Mouse (Mus musculus) C2C12 (cell line): ENCODE data around the gene Acvrl1. TPM values are rescaled to one million over a fixed set of nuclear protein-coding genes. Genes with fewer than 3 reads are reported as not detected.

ENCODE experiments used
- H3K27me3 ChIP-seq: one replicate; pipeline ENCODE4 v1.6.1; 2011; ENCODE audit not compliant: control insufficient read depth, insufficient read depth, insufficient read length
- H3K36me3 ChIP-seq: one replicate; pipeline ENCODE4 v1.6.1; 2011; ENCODE audit not compliant: control insufficient read depth, insufficient read depth
- H3K4me3 ChIP-seq: one replicate; pipeline ENCODE4 v1.5.1; 2011; ENCODE audit warnings: mild to moderate bottlenecking, control low read depth; ENCODE audit not compliant: poor library complexity, insufficient read depth, severe bottlenecking
- H3K79me2 ChIP-seq: one replicate; pipeline ENCODE4 v1.6.1; 2011; ENCODE audit not compliant: control insufficient read depth, insufficient read depth
- H3K79me3 ChIP-seq: one replicate; pipeline ENCODE4 v1.6.1; 2011; ENCODE audit warnings: low read depth, control low read depth
- H3ac ChIP-seq: one replicate; pipeline ENCODE3; 2011; ENCODE audit warnings: low read depth; ENCODE audit not compliant: control insufficient read depth, insufficient read length
- CEBPB ChIP-seq: IDR thresholded peaks from one replicate; pipeline ENCODE4 v1.6.1; 2011; ENCODE audit warnings: low read depth, mild to moderate bottlenecking, control low read depth, moderate library complexity
- CTCF ChIP-seq: IDR thresholded peaks from one replicate; pipeline ENCODE4 v1.5.1; 2011; ENCODE audit not compliant: control insufficient read depth, insufficient read depth, insufficient read length
- FOSL1 ChIP-seq: IDR thresholded peaks from one replicate; pipeline ENCODE4 v1.8.0; 2011; ENCODE audit warnings: mild to moderate bottlenecking, low read length; ENCODE audit not compliant: poor library complexity, insufficient read depth, severe bottlenecking
- MAX ChIP-seq: IDR thresholded peaks from one replicate; pipeline ENCODE4 v1.6.1; 2011; ENCODE audit warnings: mild to moderate bottlenecking, control low read depth
- MYOD1 ChIP-seq: IDR thresholded peaks from one replicate; pipeline ENCODE4 v1.6.1; 2011; ENCODE audit warnings: low read depth; ENCODE audit not compliant: control insufficient read depth, insufficient read length
- MYOG ChIP-seq: IDR thresholded peaks from one replicate; pipeline ENCODE4 v1.6.1; 2011; ENCODE audit not compliant: control insufficient read depth, insufficient read length; ENCODE audit errors: extremely low read depth
- USF1 ChIP-seq: IDR thresholded peaks from one replicate; pipeline ENCODE4 v1.6.1; 2011; ENCODE audit warnings: low read depth, mild to moderate bottlenecking, control low read depth, moderate library complexity
- polyA plus RNA-seq: library from polyadenylated mRNA; unstranded; fragments of >200 nt; fragmentation: generic; extraction: Trizol; gene quantifications from one replicate; pipeline ENCODE4 v1.2.1, GENCODE M21; 2012; ENCODE audit warnings: missing spikeins

Acvrl1 gene
- polyA plus RNA-seq, 1 experiment, result 0.05 TPM

- H3K27me3 ChIP-seq, result peaks cover 67% of the 10 kb centered on the region
These were observed 36.0 kb downstream of the Acvrl1 start for GRCm38 (mm10) chr15:101164291-101164690.

GRCm38 (mm10) chr15:101165658-101166437 is 37.5 kb downstream of the Acvrl1 start:
- Histone ChIP-seq H3K79me3 (no peaks in the 10 kb centered on the region), H3K36me3 (no peaks in the 10 kb centered on the region), H3K27me3 (peaks cover 56% of the 10 kb centered on the region), H3K79me2 (no peaks in the 10 kb centered on the region), H3K4me3 (no peak overlapping the region), H3ac (no peak overlapping the region)
- TF ChIP-seq MYOG (no peak), CEBPB (no peak), MYOD1 (no peak)

More at GRCm38 (mm10) chr15:101164291-101164690, 36.0 kb downstream of the Acvrl1 start:
- Histone ChIP-seq H3K79me2 (no peaks in the 10 kb centered on the region), H3K36me3 (no peaks in the 10 kb centered on the region), H3K4me3 (no peak overlapping the region), H3K79me3 (no peaks in the 10 kb centered on the region), H3ac (no peak overlapping the region)
- no peak for TF ChIP-seq MYOD1
- no peak for TF ChIP-seq USF1
- no peak for TF ChIP-seq CTCF
- TF ChIP-seq FOSL1, result no peak
- no peak for TF ChIP-seq MYOG
- no peak for TF ChIP-seq MAX
- TF ChIP-seq CEBPB, result no peak

DNA sequence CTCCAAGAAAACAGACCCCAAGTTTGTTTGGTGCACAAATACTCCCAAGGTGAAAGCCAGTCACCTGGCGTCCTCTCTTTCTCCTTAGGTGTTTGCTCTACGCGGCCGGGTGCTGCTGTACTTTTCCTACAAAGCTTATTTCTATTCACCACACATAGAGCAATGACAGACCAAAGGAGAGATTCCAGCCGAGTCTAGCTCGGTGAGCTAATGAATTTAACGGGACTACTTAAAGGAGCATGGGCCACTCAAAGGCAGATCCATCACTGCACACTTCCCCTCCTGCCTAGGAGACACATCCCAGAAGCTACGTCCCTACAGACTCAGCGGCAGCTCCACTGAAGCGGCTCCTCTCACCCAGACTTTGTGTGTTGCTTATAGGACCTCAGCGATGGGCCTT is 39.2 kb downstream of the Acvrl1 start:
- no peak overlapping the region for H3ac ChIP-seq
- peaks cover 43% of the 10 kb centered on the region for H3K27me3 ChIP-seq
- H3K4me3 ChIP-seq, result no peak overlapping the region

GRCm38 (mm10) chr15:101169910-101170309 is 41.6 kb downstream of the Acvrl1 start:
- no peaks in the 10 kb centered on the region for H3K36me3 ChIP-seq
- no peak for TF ChIP-seq CTCF
- TF ChIP-seq CEBPB, result no peak
- TF ChIP-seq MYOG, result no peak
- TF ChIP-seq USF1, result no peak
- no peak overlapping the region for H3K4me3 ChIP-seq
- peaks cover 26% of the 10 kb centered on the region for H3K27me3 ChIP-seq
- H3K79me2 ChIP-seq, result no peaks in the 10 kb centered on the region
- H3K79me3 ChIP-seq, result no peaks in the 10 kb centered on the region
- no peak overlapping the region for H3ac ChIP-seq

More for the DNA sequence above, 39.2 kb downstream of the Acvrl1 start:
- no peaks in the 10 kb centered on the region for H3K36me3 ChIP-seq
- TF ChIP-seq CEBPB (no peak), MAX (no peak), MYOG (no peak), USF1 (no peak), MYOD1 (no peak), FOSL1 (no peak), CTCF (no peak)
- no peaks in the 10 kb centered on the region for H3K79me3 ChIP-seq
- H3K79me2 ChIP-seq, result no peaks in the 10 kb centered on the region

- Histone ChIP-seq H3K79me2 (no peaks in the 10 kb centered on the region), H3K36me3 (no peaks in the 10 kb centered on the region), H3K4me3 (no peak overlapping the region), H3K79me3 (no peaks in the 10 kb centered on the region), H3K27me3 (peaks cover 25% of the 10 kb centered on the region), H3ac (no peak overlapping the region)
- TF ChIP-seq USF1, result no peak
- no peak for TF ChIP-seq MAX
- no peak for TF ChIP-seq FOSL1
- TF ChIP-seq CTCF, result no peak
- TF ChIP-seq CEBPB, result no peak
- TF ChIP-seq MYOD1, result no peak
- TF ChIP-seq MYOG, result no peak
These were observed 42.2 kb downstream of the Acvrl1 start for GRCm38 (mm10) chr15:101170413-101170980.

- no peak overlapping the region for H3K4me3 ChIP-seq
- peaks cover 17% of the 10 kb centered on the region for H3K27me3 ChIP-seq
- H3K36me3 ChIP-seq, result no peaks in the 10 kb centered on the region
- H3K79me2 ChIP-seq, result no peaks in the 10 kb centered on the region
- H3ac ChIP-seq, result no peak overlapping the region
- TF ChIP-seq FOSL1 (no peak), MYOD1 (no peak), MAX (no peak), MYOG (no peak), USF1 (no peak)
- no peaks in the 10 kb centered on the region for H3K79me3 ChIP-seq
These were observed 43.0 kb downstream of the Acvrl1 start for GRCm38 (mm10) chr15:101171272-101171671.
